In genomic region chr9:17166331-17166730, GRCm38 (mm10) we compare ENCODE assay signal across 28 mouse cellular contexts.
"Had no signal": no experiment of that assay in that cellular context is flagged by ENCODE, and none has a peak within 500 bp of the region (broad histone marks: within the 10 kb centered on the region; RNA-seq: fewer than 3 reads in every experiment).

No protein-coding gene starts in this region.

- H3K4me1 ChIP-seq: embryonic facial prominence, embryonic 10.5 days; embryonic facial prominence, embryonic 12.5 days; embryonic facial prominence, embryonic 13.5 days; embryonic facial prominence, embryonic 15.5 days; forebrain, embryonic 10.5 days; forebrain, embryonic 12.5 days; forebrain, embryonic 13.5 days; forebrain, embryonic 15.5 days had no signal

- H3K4me3 ChIP-seq: embryonic facial prominence, embryonic 10.5 days; embryonic facial prominence, embryonic 12.5 days; embryonic facial prominence, embryonic 13.5 days; embryonic facial prominence, embryonic 15.5 days; erythroblast, embryonic 14.5 days; forebrain, embryonic 10.5 days; forebrain, embryonic 12.5 days; forebrain, embryonic 13.5 days; forebrain, embryonic 15.5 days; gastrocnemius, adult 2 months had no signal

- ATAC-seq: forebrain, embryonic 13.5 days; forebrain, embryonic 14.5 days; forebrain, embryonic 15.5 days; forebrain, embryonic 16.5 days; forebrain, postnatal 0 days had no signal

- H3K9me3 ChIP-seq: embryonic facial prominence, embryonic 10.5 days; embryonic facial prominence, embryonic 12.5 days; embryonic facial prominence, embryonic 13.5 days; embryonic facial prominence, embryonic 15.5 days; forebrain, embryonic 10.5 days; forebrain, embryonic 12.5 days; forebrain, embryonic 13.5 days; forebrain, embryonic 15.5 days had no signal

- H3K9ac ChIP-seq: embryonic facial prominence, embryonic 12.5 days; embryonic facial prominence, embryonic 13.5 days; embryonic facial prominence, embryonic 15.5 days; forebrain, embryonic 12.5 days; forebrain, embryonic 13.5 days; forebrain, embryonic 15.5 days; forebrain, postnatal 0 days had no signal

- DNase-seq: cerebellum, adult 2 months; cerebellum, adult 8-10 months; cerebellum, adult 9-10 months; cerebellum, adult 9-11 months; cerebellum, postnatal 10 days; cerebellum, postnatal 14 days; cerebellum, postnatal 25 days; cerebellum, postnatal 36 days; embryo, embryonic 11 days; forebrain, postnatal 0 days; gastrocnemius, adult 2 months; gastrocnemius, postnatal 10 days; gastrocnemius, postnatal 14 days; gastrocnemius, postnatal 25 days; gastrocnemius, postnatal 36 days; heart, adult 11 months; heart, adult 18-20 months had no signal

- H3K4me2 ChIP-seq: embryonic facial prominence, embryonic 12.5 days; embryonic facial prominence, embryonic 13.5 days; embryonic facial prominence, embryonic 15.5 days; forebrain, embryonic 12.5 days; forebrain, embryonic 13.5 days; forebrain, embryonic 15.5 days had no signal

- H3K36me3 ChIP-seq: embryonic facial prominence, embryonic 10.5 days; embryonic facial prominence, embryonic 12.5 days; embryonic facial prominence, embryonic 13.5 days; embryonic facial prominence, embryonic 15.5 days; forebrain, embryonic 10.5 days; forebrain, embryonic 12.5 days; forebrain, embryonic 15.5 days had no signal

- H3K27me3 ChIP-seq: embryonic facial prominence, embryonic 12.5 days; embryonic facial prominence, embryonic 13.5 days; embryonic facial prominence, embryonic 15.5 days; forebrain, embryonic 12.5 days; forebrain, embryonic 13.5 days; forebrain, embryonic 15.5 days had no signal

- H3K27ac ChIP-seq: embryonic facial prominence, embryonic 10.5 days; embryonic facial prominence, embryonic 12.5 days; embryonic facial prominence, embryonic 13.5 days; embryonic facial prominence, embryonic 15.5 days; forebrain, embryonic 10.5 days; forebrain, embryonic 12.5 days; forebrain, embryonic 13.5 days; forebrain, embryonic 15.5 days; gastrocnemius, adult 2 months had no signal
